Mouse (Mus musculus) kidney, postnatal 0 days (tissue): ENCODE measurements at regions not wholly inside any gene's neighbourhood (a gene's known extent, or its start where the extent isn't known, plus 50 kb on each side); places are given as distances from the start of the nearest gene placed in this dataset.

ENCODE experiments used
- ATAC-seq: fragments of 200-750 bp; cut with Nextera tagmentation; replicated peaks from 2 replicates; pipeline ENCODE4 v1.8.0; 2017; ENCODE audit warnings: low read depth, moderate number of reproducible peaks, moderate TSS enrichment, moderate library complexity; ENCODE audit not compliant: low FRiP score
- DNase-seq: peaks from one replicate; pipeline ENCODE4 v3.0.0-alpha.2; 2016; ENCODE audit warnings: low spot score
- H3K27ac ChIP-seq: fragments of 300-500 bp; sonication (generic); 2 replicates; pipeline ENCODE4 v1.5.1; 2014; ENCODE audit warnings: mild to moderate bottlenecking
- H3K27me3 ChIP-seq: fragments of 300-500 bp; sonication (generic); 2 replicates; pipeline ENCODE4 v1.6.1; 2014; ENCODE audit warnings: low read length, mixed read lengths; ENCODE audit not compliant: insufficient read depth
- H3K36me3 ChIP-seq: fragments of 300-500 bp; sonication (generic); 2 replicates; pipeline ENCODE4 v1.6.1; 2014; ENCODE audit warnings: low read length, mixed read lengths; ENCODE audit not compliant: insufficient read depth
- H3K4me1 ChIP-seq: fragments of 300-500 bp; sonication (generic); replicated peaks from 2 replicates; pipeline ENCODE4 v1.6.1; 2014; ENCODE audit warnings: antibody characterized with exemption, low read length, mixed read lengths; ENCODE audit not compliant: insufficient read depth
- H3K4me2 ChIP-seq: fragments of 300-500 bp; sonication (generic); 2 replicates; pipeline ENCODE4 v1.6.1; 2014; ENCODE audit warnings: mild to moderate bottlenecking, low read length, moderate library complexity, mixed read lengths
- H3K4me3 ChIP-seq: fragments of 300-500 bp; sonication (generic); replicated peaks from 2 replicates; pipeline ENCODE4 v1.5.1; 2014; ENCODE audit warnings: low read depth, low read length
- H3K9ac ChIP-seq: fragments of 300-500 bp; sonication (generic); 2 replicates; pipeline ENCODE4 v1.6.1; 2014; ENCODE audit warnings: low read depth, low read length
- H3K9me3 ChIP-seq: fragments of 300-500 bp; sonication (generic); replicated peaks from 2 replicates; pipeline ENCODE4 v1.6.1; 2016; ENCODE audit warnings: low read length, inconsistent platforms, mixed read lengths
- CTCF ChIP-seq: IDR thresholded peaks from 2 replicates; pipeline ENCODE4 v1.5.1; 2016; ENCODE audit warnings: antibody characterized with exemption, low read depth, mild to moderate bottlenecking, moderate library complexity
- WGBS: fragments of 180-500 bp; shearing (Covaris S2); extraction: QIAGEN DNeasy Blood & Tissue Kit; methylation state at CpG from one replicate; pipeline ENCODE4 v1.1.7; 2014; 5-methylcytosine and 5-hydroxymethylcytosine counted together

- Histone ChIP-seq H3K9ac (no peak overlapping the region), H3K27me3 (no peaks in the 10 kb centered on the region), H3K27ac (no peak overlapping the region), H3K4me3 (no peak overlapping the region), H3K36me3 (no peaks in the 10 kb centered on the region), H3K9me3 (no peaks in the 10 kb centered on the region), H3K4me1 (no peaks in the 10 kb centered on the region), H3K4me2 (no peak overlapping the region)
- peak; percentile 58 for DNase-seq
- no peak for ATAC-seq
- 60% methylated on average over 2 of the region's 2 CpGs for WGBS
- peak; percentile 64 for TF ChIP-seq CTCF
Observed at GRCm38 (mm10) chr4:73111311-73111710, 258.9 kb upstream of the Aldoart1 start.
